Mouse (Mus musculus) heart, adult 2 months (tissue): ENCODE results near the gene Cdnf. TPM values are rescaled to one million over a fixed set of nuclear protein-coding genes. Genes with fewer than 3 reads are reported as not detected.

Experiments used
- DNase-seq, 2 experiments: peaks; one replicate each; pipeline ENCODE4 v3.0.0; 2021
- H3K27ac ChIP-seq: fragments of 200-600 bp; 2 replicates; pipeline ENCODE4 v1.8.1; 2022
- H3K27me3 ChIP-seq: fragments of 200-500 bp; 2 replicates; pipeline ENCODE4 v1.6.1; 2012; ENCODE audit warnings: mild to moderate bottlenecking, low read length, inconsistent platforms, mixed read lengths; ENCODE audit not compliant: control insufficient read depth, insufficient read depth
- H3K36me3 ChIP-seq: fragments of 200-500 bp; 2 replicates; pipeline ENCODE4 v1.6.1; 2012; ENCODE audit warnings: low read length, inconsistent platforms; ENCODE audit not compliant: control insufficient read depth, insufficient read depth
- H3K4me1 ChIP-seq: fragments of 200-500 bp; 2 replicates; pipeline ENCODE4 v1.6.1; 2011; ENCODE audit warnings: low read length; ENCODE audit not compliant: control insufficient read depth, insufficient read depth
- H3K4me3 ChIP-seq: fragments of 200-600 bp; 2 replicates; pipeline ENCODE4 v1.8.1; 2022
- H3K79me2 ChIP-seq: fragments of 200-500 bp; replicated peaks from 2 replicates; pipeline ENCODE4 v1.6.1; 2012; ENCODE audit warnings: mild to moderate bottlenecking, inconsistent platforms, low read length, moderate library complexity, mixed read lengths; ENCODE audit not compliant: control insufficient read depth, insufficient read depth
- H3K9ac ChIP-seq: fragments of 200-500 bp; 2 replicates; pipeline ENCODE4 v1.6.1; 2012; ENCODE audit warnings: low read depth, mild to moderate bottlenecking, control low read depth, inconsistent platforms, low read length, mixed read lengths
- CTCF ChIP-seq: fragments of 200-600 bp; IDR thresholded peaks from 2 replicates; pipeline ENCODE4 v1.8.1; 2022; ENCODE audit warnings: antibody characterized with exemption, mild to moderate bottlenecking, moderate library complexity
- EP300 ChIP-seq: fragments of 200-500 bp; IDR thresholded peaks from 2 replicates; pipeline ENCODE4 v1.6.1; 2011; ENCODE audit warnings: low read depth, low read length, control low read depth; ENCODE audit not compliant: insufficient read depth
- POLR2A ChIP-seq: fragments of 200-500 bp; IDR thresholded peaks from 2 replicates; pipeline ENCODE4 v1.6.1; 2011; ENCODE audit warnings: mild to moderate bottlenecking, low read depth, low read length, control low read depth; ENCODE audit not compliant: insufficient read depth
- WGBS: fragments of 180-500 bp; shearing (Covaris S2); methylation state at CpG from one replicate; pipeline ENCODE4 v1.1.7; 2018; 5-methylcytosine and 5-hydroxymethylcytosine counted together
- intact Hi-C: fragments of 180-260 bp; cut with DNase I; formaldehyde crosslinking; loops from one replicate; pipeline ENCODE4 v1.15.1; 2025
- long read RNA-seq: library from polyadenylated mRNA; stranded (forward); transcript quantifications from one replicate; pipeline ENCODE4 v2.0.0, GENCODE M21; 2021
- polyA plus RNA-seq: library from polyadenylated mRNA; depleted of rRNA; stranded (reverse); fragments of >200 nt; gene quantifications from 2 replicates; pipeline ENCODE4 v1.2.3, GENCODE M21; 2012; rRNA removed
- total RNA-seq, 2 experiments: library from RNA; stranded (reverse); gene quantifications; 2 replicates each; pipeline ENCODE4 v1.2.3; 2021

Gene Cdnf
- total RNA-seq (10 to 100 TPM; 22.1 to 30.8 TPM), polyA plus RNA-seq (7.0 and 15.3 TPM in 2 replicates)
- long read RNA-seq, transcript Cdnf-201 (4 exons, 3,013 nt): major isoform, 5 of 8 reads
- long read RNA-seq, partial matches to known transcripts: 0 of 8 reads
- long read RNA-seq, other reads (novel, unspliced or antisense): 3 of 8 reads

- H3K79me2 ChIP-seq: no peaks in the 10 kb centered on the region
- no peaks in the 10 kb centered on the region for H3K27me3 ChIP-seq
- 1% methylated on average over 60 of the region's 60 CpGs for WGBS
- peaks cover 3% of the 10 kb centered on the region; the same call in 1 of the 2 replicates for H3K36me3 ChIP-seq
- peak within 1 kb of the TSS; percentile 92 for H3K27ac ChIP-seq
- H3K4me1 ChIP-seq: peaks cover 3% of the 10 kb centered on the region; the same call in 1 of the 2 replicates
- intact Hi-C loops: loop anchor here (2.0 kb wide), 1 partner anchor 38 kb away; the partner anchor contains the start of gene Suv39h2
- TF ChIP-seq POLR2A (peak; percentile 77), CTCF (no peak), EP300 (peak; percentile 36; the same call in 1 of the 2 replicates)
- peak; percentile 92 to 98 for DNase-seq
- H3K4me3 ChIP-seq: peak within 1 kb of the TSS; percentile 78
- H3K9ac ChIP-seq: peak within 1 kb of the TSS; percentile 84
Measured at GRCm38 (mm10) chr2:3512552-3513454, at the start of gene Cdnf, which contains the start of the genes Gm45902 and Hspa14. TSS of gene Cdnf (plus strand) at chr2:3513030. TSS of gene Gm45902 (minus strand) at chr2:3512790. TSS of gene Hspa14 (minus strand) at chr2:3512814.

- no peak for DNase-seq
- no peak for TF ChIP-seq CTCF
- no peak for TF ChIP-seq POLR2A
- no peak for TF ChIP-seq EP300
- Histone ChIP-seq H3K4me3 (peak overlapping the region; percentile 77), H3K4me1 (peaks cover 2% of the 10 kb centered on the region), H3K79me2 (no peaks in the 10 kb centered on the region), H3K27ac (no peak overlapping the region), H3K9ac (peak overlapping the region; percentile 57; the same call in 1 of the 2 replicates), H3K36me3 (no peaks in the 10 kb centered on the region; the same call in 1 of the 2 replicates), H3K27me3 (no peaks in the 10 kb centered on the region)
- intact Hi-C loops: loop anchor here (2.0 to 5.0 kb wide), 2 partner anchors 39 to 52 kb away; partner anchors contain the start of genes Cdnf, Dclre1c, Gm45902 and Hspa14
- WGBS: 2% methylated on average over 12 of the region's 12 CpGs
Measured at GRCm38 (mm10) chr2:3473891-3474290, 38.9 kb upstream of the Cdnf start.

GRCm38 (mm10) chr2:3474361-3474805 lies 38.4 kb upstream of the Cdnf start:
- intact Hi-C loops: loop anchor here (2.0 to 5.0 kb wide), 2 partner anchors 38 to 52 kb away; partner anchors contain the start of genes Cdnf, Dclre1c, Gm45902 and Hspa14
- DNase-seq: peak; percentile 60 to 68
- Histone ChIP-seq H3K9ac (peak overlapping the region; percentile 66), H3K36me3 (no peaks in the 10 kb centered on the region; the same call in 1 of the 2 replicates), H3K4me1 (peaks cover 2% of the 10 kb centered on the region), H3K27me3 (no peaks in the 10 kb centered on the region), H3K79me2 (no peaks in the 10 kb centered on the region), H3K27ac (peak overlapping the region; percentile 20), H3K4me3 (peak overlapping the region; percentile 77)
- WGBS: under 1% methylated on average over 46 of the region's 46 CpGs
- TF ChIP-seq EP300 (no peak), CTCF (no peak), POLR2A (no peak)

- no peaks in the 10 kb centered on the region for H3K79me2 ChIP-seq
- H3K9ac ChIP-seq: peak within 1 kb of the TSS; percentile 84
- no peaks in the 10 kb centered on the region for H3K27me3 ChIP-seq
- H3K27ac ChIP-seq: peak within 1 kb of the TSS; percentile 76
- peak; percentile 98 to 99 for DNase-seq
- no peaks in the 10 kb centered on the region; the same call in 1 of the 2 replicates for H3K36me3 ChIP-seq
- intact Hi-C loops: loop anchor here (2.0 to 5.0 kb wide), 2 partner anchors 38 to 53 kb away; partner anchors contain the start of genes Cdnf, Dclre1c, Gm45902 and Hspa14
- under 1% methylated on average over 42 of the region's 42 CpGs for WGBS
- H3K4me1 ChIP-seq: peaks cover 2% of the 10 kb centered on the region
- peak within 1 kb of the TSS; percentile 77 for H3K4me3 ChIP-seq
- no peak for TF ChIP-seq CTCF
- peak; percentile 91 for TF ChIP-seq POLR2A
Measured at GRCm38 (mm10) chr2:3474861-3475283, 38.0 kb upstream of the Cdnf start, which contains the start of gene Suv39h2. TSS of gene Suv39h2 (minus strand) at chr2:3475031.

GRCm38 (mm10) chr2:3475746-3476251 lies 37.0 kb upstream of the Cdnf start:
- H3K9ac ChIP-seq: no peak overlapping the region
- intact Hi-C loops: loop anchor here (2.0 kb wide), 1 partner anchor 37 kb away; the partner anchor contains the start of genes Cdnf, Gm45902 and Hspa14
- no peaks in the 10 kb centered on the region for H3K79me2 ChIP-seq
- WGBS: 72% methylated on average over 3 of the region's 3 CpGs
- TF ChIP-seq POLR2A (no peak), EP300 (no peak), CTCF (no peak)
- H3K27me3 ChIP-seq: no peaks in the 10 kb centered on the region
- no peaks in the 10 kb centered on the region; the same call in 1 of the 2 replicates for H3K36me3 ChIP-seq
- H3K27ac ChIP-seq: no peak overlapping the region; the same call in 1 of the 2 replicates
- DNase-seq: no peak
- peaks cover 2% of the 10 kb centered on the region for H3K4me1 ChIP-seq
- H3K4me3 ChIP-seq: no peak overlapping the region
